Mouse (Mus musculus) myocyte (in vitro differentiated cells): ENCODE data around the gene Izumo1.

ENCODE experiments used
- POLR2A ChIP-seq: IDR thresholded peaks from one replicate; pipeline ENCODE4 v1.6.1; 2011; ENCODE audit warnings: low read depth, mild to moderate bottlenecking, control low read depth, moderate library complexity; ENCODE audit not compliant: insufficient read length
- POLR2AphosphoS2 ChIP-seq: IDR thresholded peaks from one replicate; pipeline ENCODE4 v1.6.1; 2011; ENCODE audit warnings: low read depth, control low read depth; ENCODE audit not compliant: insufficient read length
- USF1 ChIP-seq: IDR thresholded peaks from one replicate; pipeline ENCODE4 v1.6.1; 2011; ENCODE audit warnings: low read depth, mild to moderate bottlenecking, control low read depth, moderate library complexity

DNA sequence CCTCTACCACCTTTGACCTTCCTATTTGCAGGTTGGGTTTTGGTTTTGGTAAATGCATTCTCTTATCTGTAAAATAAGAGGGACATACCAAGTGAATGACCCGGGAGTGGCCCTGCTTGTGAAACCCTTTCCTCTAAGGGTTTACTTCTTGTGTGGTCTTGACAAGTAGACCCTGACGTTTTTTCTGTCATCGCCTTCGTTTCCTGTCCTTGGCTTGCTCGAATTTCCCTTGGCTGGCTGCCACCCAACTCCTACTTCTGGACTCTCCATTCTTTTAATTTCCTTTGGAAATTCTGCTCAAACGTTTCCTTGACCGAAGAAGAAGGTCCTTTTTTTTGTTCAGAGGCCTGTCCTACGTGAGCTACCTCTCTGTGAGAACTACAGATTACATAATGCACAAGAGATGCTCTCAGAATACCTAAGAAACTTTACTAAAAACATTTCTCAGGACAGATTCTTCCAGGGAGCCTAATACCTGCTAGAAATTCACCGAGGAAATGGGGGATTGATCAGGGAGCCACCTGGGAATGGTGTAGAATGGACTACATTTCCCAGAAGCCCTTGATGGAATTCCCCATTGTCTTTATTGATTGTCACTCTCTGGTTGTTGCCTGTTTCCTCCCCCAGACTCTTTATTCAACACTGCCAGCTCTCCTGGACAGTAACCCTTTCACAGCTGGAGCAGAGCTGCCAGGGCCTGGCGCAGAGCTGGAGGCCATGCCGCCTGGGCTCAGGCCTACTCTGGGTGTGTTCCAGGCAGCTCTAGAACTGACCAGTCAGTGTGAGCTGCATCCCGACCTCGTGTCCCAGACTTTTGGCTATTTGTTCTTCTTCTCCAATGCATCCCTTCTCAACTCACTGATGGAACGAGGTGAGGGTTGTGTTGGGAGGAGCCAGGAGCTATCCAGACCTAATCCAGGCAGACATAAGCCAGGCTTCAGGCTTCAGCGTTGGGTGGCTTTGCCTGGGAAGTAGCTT, 14.4 kb downstream of the Izumo1 start:
- no peak for TF ChIP-seq POLR2A
- TF ChIP-seq POLR2AphosphoS2: no peak
- TF ChIP-seq USF1: no peak
